Mouse (Mus musculus) brain, adult 2 months (tissue): Measurements from ENCODE around the gene Angptl6.
A peak's percentile ranks its signal among the peaks of the same experiment; 100 is the strongest.
"Not testable (repeated sequence)": the region's sequence is repeated elsewhere in the genome, so short reads cannot be mapped to it uniquely, and the experiment has no call there.

Experiments used
- DNase-seq: peaks from one replicate; pipeline ENCODE4 v3.0.0; 2011; ENCODE audit warnings: low read depth, low spot score

The Angptl6 gene

GRCm38 (mm10) chr9:20837184-20837947, 42.2 kb downstream of the Angptl6 start:
- DNase-seq = no peak

DNA sequence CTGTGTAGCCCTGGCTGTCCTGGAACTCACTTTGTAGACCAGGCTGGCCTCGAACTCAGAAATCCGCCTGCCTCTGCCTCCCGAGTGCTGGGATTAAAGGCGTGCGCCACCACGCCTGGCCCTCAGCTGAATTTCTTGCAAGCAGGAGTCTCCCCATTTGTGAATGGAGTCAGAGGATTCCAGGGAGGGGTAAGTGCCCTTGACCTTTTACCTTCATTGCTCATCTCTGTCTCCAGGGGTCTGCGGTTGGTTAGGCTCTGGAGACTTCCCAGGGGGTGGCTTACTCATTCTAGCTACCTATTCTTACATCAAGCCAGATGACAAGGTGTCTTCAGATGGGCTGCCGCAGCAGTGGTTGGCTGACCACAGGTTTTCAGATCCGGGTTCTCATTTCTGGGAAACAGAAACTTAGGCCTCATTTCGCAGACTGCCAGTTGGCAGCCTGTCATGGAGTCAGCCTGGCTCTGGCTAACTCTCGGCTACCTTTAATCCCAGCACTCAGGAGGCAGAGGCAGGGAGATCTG, 44.0 kb downstream of the Angptl6 start:
- not testable (repeated sequence) for DNase-seq

GRCm38 (mm10) chr9:20834881-20835280, 44.6 kb downstream of the Angptl6 start:
- DNase-seq = no peak

DNA sequence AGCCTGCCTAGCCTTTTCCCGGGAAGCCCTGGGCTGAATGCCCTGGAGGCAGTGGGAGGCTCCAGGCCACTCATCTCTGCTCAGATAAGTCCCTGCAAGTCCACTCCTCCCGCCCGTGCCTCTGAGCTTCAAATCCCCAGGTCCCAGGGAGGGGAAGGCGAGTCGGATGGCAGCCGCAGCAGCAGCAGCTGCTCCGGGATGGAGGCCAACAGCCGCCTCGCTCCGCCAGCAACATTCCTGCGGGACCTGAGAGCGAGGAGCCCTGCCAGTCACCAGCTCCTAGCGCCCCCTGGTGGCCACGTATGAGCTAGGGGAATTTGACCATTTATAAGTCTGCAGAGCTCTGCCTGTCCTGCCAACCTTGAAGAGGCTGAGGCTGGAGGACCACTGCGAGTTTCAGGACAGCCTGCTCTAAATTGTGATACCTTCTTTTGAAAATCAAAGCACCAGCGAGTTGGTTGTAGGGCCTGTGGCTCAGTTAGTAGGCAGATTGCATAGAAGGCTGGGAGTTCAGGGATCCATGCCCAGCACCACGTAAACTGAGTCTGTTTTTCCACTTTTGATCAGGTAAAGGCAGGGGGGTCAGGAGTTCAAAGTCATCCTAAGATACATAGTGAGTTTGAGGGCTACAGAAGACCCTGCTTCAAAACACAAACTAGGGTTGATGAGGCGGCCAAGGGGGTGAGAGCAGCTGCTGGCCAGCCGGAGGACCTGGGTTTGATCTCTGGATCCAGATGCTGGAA, 48.5 kb downstream of the Angptl6 start:
- peak; percentile 96 for DNase-seq

DNA sequence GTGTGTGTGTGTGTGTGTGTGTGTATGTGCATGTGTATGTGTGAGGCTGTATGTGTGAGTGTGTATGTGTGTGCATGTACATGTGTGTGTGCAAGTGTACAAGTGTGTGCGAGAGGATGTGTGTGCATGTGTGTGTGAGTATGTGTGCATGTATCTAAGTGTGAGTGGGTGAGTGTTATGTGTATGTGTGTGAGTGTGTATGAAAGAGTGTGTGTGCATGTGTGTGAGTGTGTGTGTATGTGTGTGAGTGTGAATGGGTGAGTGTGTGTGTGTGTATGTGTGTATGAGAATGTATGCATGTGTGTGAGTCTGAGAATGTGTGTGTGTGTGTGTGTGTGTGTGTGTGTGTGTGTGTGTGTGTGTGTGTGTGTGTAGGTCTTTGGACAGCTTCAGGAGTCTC, 51.4 kb downstream of the Angptl6 start:
- no peak for DNase-seq

DNA sequence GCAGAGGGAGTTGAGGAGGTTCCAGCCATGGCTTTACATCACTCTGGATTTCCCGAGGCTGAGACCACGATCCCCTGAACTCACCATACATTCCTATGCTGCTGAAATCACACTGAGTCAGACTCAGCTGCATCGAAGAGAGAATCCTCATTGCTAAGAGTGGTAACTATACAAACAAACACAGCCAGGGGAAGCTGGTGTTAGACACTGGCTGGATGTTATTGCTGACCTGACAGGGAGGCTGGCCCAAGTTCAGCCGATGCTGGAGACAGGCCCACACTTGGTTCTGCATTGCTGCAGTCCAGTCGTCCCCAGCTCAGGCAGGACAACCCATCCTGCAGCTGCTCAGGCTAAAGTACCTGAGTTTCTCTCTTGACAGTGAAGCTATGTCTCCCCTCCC, 53.7 kb downstream of the Angptl6 start:
- DNase-seq = no peak
